Mouse (Mus musculus) thymus, adult 2 months (tissue): ENCODE data around the gene Tia1.

Source experiments
- CTCF ChIP-seq: fragments of 200-500 bp; IDR thresholded peaks from 2 replicates; pipeline ENCODE4 v1.5.1; 2012; ENCODE audit warnings: mild to moderate bottlenecking, control low read depth, low read length, moderate library complexity, borderline replicate concordance; ENCODE audit not compliant: control insufficient read depth, poor library complexity, insufficient read depth; ENCODE audit errors: extremely low read depth
- POLR2A ChIP-seq: fragments of 200-500 bp; IDR thresholded peaks from 2 replicates; pipeline ENCODE4 v1.6.1; 2012; ENCODE audit warnings: mild to moderate bottlenecking, low read length, control low read depth, moderate library complexity; ENCODE audit not compliant: control insufficient read depth, poor library complexity, insufficient read depth; ENCODE audit errors: extremely low read depth

GRCm38 (mm10) chr6:86398986-86399385 is 5.0 kb upstream of the Tia1 start:
- TF ChIP-seq POLR2A = no peak
- no peak for TF ChIP-seq CTCF
